Mouse (Mus musculus): ENCODE measurements around the gene Clec4b2.
"Not testable (repeated sequence)": the region's sequence is repeated elsewhere in the genome, so short reads cannot be mapped to it uniquely, and the experiment has no call there.

The Clec4b2 gene

GRCm38 (mm10) chr6:123172593-123172992 lies at the start of gene Clec4b2:
Clec4b2 (plus strand) TSS chr6:123172893.
- no peak for DNase-seq

- no peak for DNase-seq
Observed at GRCm38 (mm10) chr6:123123195-123123594, 49.5 kb upstream of the Clec4b2 start.

GRCm38 (mm10) chr6:123127173-123127572 lies 45.5 kb upstream of the Clec4b2 start:
- DNase-seq = no peak

DNA sequence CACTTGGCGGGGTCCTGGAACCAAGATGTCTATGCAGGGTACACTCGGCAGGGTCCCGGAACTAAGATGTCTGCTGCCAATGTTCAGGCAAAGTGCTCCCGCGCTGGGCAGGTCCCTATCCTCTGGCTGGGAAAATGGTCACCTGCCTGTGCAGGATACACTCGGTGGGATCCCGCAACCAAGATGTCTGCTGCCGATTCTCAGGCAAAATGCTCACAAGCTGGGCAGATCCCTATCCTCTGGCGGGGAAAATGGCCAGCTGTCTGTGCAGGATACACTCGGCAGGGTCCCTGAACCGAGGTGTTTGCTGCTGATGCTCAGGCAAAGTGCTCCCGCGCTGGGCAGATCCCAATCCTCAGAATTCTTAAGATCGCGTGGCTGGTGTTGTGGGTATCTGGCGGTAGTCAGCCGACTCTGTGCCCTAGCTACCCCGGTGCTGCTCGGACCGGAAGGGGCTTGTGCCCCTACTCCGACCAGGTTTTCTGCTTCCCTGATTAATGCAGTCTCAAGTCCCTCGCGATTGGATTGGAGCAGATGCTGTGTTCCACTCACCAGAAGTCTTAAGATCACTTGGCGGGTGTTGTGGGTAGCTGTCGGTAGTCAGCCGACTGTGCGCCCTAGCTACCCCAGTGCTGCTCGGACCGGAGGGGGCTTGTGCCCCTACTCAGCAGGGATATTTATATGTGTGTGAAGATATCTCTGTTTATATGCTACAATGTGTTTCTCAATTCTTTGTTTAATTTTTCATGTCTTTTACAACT lies 34.7 kb upstream of the Clec4b2 start:
- DNase-seq = not testable (repeated sequence)

DNA sequence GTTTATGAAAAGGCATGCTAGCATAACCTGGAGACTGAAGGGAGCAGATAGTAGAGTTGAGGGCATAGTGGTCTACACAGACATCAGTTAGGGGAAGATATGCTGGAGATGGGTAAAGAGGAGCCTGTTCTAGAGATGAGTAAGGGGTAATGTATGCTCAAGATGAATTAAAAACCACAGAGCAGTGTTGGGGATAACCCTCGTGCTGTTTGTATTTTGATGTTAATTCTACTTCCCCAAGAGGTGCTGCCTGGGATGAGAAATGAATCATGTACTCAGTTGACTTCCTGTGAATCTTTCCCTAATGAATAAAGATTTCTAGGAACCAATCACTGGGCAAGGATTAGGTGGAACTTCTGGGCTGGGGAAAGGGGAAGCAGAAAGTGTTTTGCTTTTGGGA lies 2.6 kb upstream of the Clec4b2 start:
- DNase-seq = no peak

GRCm38 (mm10) chr6:123171040-123171439 lies 1.7 kb upstream of the Clec4b2 start:
- no peak for DNase-seq

GRCm38 (mm10) chr6:123175549-123175948 lies 2.9 kb downstream of the Clec4b2 start:
- no peak for DNase-seq

GRCm38 (mm10) chr6:123184862-123185261 lies 12.2 kb downstream of the Clec4b2 start:
- not testable (repeated sequence) for DNase-seq

DNA sequence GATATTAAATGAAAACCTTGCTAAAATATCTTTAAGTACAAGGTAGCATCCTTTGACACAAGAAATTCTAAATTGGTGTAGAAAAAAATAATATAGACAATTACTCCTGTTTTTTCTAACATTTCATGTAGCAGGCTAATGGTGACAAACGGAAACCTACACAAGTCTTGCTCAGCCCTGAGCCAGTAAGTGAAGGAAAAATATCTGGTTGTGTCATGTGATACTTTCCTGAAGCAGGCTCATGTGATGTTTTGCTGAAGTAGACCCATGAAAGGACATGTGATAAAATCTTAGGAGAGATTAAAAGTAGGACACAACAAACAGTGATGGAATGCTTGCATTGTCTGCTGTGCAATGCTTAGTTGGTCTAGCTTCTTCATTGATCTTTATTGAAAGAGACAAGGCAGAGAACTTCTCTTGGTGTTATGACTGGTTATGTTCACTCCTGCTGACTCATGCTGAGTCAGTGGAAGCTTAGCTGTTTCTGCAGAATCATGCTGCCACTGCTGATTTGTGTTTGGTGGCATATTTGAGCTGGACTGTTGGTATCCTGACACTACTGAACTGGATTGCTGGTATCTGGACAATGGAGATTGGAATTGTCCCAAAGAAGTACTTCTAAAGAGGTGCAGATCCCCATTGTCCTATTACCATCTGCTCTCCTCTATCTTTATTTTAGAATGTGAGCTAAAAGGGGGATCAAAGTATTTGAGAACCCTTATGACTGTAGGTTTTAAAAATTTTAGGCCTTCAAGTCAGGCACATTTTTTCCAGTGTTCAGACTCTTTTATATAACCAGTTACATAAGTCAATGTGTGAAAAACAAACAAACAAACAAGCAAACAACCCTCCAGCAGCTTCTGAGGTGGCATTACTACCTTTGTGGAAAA lies 34.7 kb downstream of the Clec4b2 start:
- DNase-seq = no peak

DNA sequence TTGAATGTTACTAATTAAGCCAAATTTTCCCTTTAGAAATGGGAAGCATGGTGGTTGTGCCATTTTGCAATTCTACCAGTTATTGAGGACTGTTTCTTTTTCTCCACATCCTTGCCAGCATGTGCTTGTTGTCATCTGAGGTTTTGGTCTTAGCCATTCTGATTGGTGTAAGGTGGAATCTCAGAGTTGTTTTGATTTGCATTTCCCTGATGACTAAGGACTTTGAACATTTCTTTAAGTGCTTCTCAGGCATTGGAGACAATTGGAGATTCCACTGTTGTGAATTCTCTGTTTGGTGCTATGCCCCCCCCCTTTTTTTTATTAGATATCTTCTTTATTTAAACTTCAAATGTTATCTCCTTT lies 35.4 kb downstream of the Clec4b2 start:
- DNase-seq = not testable (repeated sequence)

GRCm38 (mm10) chr6:123211726-123212125 lies 39.0 kb downstream of the Clec4b2 start:
- DNase-seq = no peak

GRCm38 (mm10) chr6:123227519-123228166 lies 55.0 kb downstream of the Clec4b2 start:
- no peak for DNase-seq

DNA sequence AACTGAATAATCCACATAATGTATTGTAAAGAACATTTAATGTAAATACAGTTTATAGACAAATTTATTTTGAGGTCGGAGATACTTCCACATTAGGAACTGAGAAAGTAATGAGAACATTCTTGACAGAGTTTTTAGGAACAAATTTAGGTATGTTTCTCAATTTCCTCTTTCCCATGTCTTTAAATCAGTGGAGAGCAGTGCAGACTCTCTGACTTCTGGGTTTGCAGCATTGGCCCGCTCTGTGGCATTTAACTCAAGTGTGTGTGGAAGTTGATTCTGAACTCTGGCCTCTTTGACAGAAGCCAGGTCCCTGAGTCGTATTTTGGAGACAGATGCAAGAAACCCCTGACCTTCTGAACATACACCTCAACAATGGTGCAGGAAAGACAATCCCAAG lies 57.0 kb downstream of the Clec4b2 start, which contains the start of gene Clec4n:
Gene Clec4n (plus strand): TSS at position 200 of the 400 bp plus-strand sequence.
- no peak for DNase-seq

- DNase-seq = no peak
Observed at GRCm38 (mm10) chr6:123231149-123231548, 58.5 kb downstream of the Clec4b2 start.

DNA sequence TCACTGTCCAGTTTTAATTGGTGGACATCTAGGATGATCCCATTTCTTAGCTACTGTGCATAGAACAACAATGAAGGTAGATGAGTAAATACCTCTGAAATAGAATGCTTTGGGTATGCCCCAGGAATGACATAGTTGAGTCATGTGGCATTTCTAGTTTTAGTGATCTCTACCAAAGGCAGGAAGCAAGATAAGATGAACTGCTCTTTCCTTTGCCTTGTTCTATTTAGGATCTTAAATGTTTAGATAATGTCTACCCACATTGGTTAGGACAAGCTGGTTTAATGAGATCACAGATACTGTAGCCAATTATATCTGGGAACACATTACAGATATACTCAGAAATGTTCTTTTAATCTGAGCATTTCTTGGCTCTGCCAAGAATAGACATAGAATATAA lies 64.9 kb downstream of the Clec4b2 start:
- DNase-seq = no peak

- DNase-seq = no peak
Observed at GRCm38 (mm10) chr6:123244201-123244600, 71.5 kb downstream of the Clec4b2 start.

DNA sequence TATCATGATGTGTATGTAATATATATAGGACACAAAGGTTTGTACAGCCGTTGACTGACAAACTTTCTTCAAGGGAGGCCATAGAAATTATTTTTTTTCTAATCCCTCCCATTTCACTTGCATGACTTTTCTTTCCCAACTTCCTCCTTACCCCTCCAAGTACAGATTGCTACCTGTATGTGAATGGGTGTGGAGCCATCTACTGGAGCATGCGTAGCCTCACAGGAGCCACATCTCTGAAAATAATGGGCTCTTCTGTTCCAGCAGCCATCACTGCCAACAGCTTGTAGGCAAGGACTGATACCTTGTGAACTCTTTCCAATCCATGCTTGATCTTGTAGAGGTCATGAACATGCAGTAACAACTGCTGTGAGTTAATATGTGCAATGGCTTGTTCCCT lies 76.2 kb downstream of the Clec4b2 start:
- DNase-seq = not testable (repeated sequence)

DNA sequence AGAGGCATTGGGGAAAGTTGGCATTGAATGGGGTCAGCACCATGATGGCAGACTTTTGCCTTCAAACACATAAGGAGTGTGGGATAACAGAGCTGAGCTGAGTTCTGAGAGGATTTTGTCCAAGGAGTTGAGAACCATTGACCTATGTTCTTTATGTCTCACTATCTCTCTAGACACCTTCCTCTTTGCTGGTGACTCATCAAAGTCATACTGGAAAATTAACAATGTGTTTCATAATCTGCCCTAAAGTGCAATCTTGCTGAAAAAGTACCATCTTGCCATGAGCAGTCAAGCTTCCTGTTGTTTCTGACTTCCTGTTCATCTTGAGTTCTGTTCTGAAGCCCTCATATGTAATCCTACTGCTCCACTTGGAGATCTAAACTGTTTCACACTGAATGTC lies 80.0 kb downstream of the Clec4b2 start:
- DNase-seq = no peak
